Mouse (Mus musculus) MEL (cell line): ENCODE results near the gene Sct.

Source experiments
- CTCF ChIP-seq, 3 experiments: IDR thresholded peaks in 2 of 3; conservative IDR thresholded peaks in 1 of 3; 2 replicates each; pipeline ENCODE4 v1.5.1; 2011 to 2012; ENCODE audit warnings: low read length in 3 of 3, low read depth in 2 of 3, mild to moderate bottlenecking in 2 of 3, improper control_type of control experiment in 1 of 3, inconsistent platforms in 1 of 3, mixed read lengths in 1 of 3, moderate library complexity in 1 of 3; ENCODE audit not compliant: control insufficient read depth in 1 of 3, insufficient read depth in 1 of 3, poor library complexity in 1 of 3, severe bottlenecking in 1 of 3
- EP300 ChIP-seq, 2 experiments: IDR thresholded peaks; 2 replicates each; pipeline ENCODE4 v1.6.1; 2011; ENCODE audit warnings: improper control_type of control experiment in 2 of 2, low read length in 2 of 2, low read depth in 1 of 2, mild to moderate bottlenecking in 1 of 2
- GABPA ChIP-seq: IDR thresholded peaks from 2 replicates; pipeline ENCODE4 v1.6.1; 2012; ENCODE audit warnings: low read depth, mild to moderate bottlenecking, inconsistent platforms, low read length, improper control_type of control experiment, moderate library complexity
- HCFC1 ChIP-seq: IDR thresholded peaks from 2 replicates; pipeline ENCODE4 v1.6.1; 2012; ENCODE audit warnings: low read depth, mild to moderate bottlenecking, inconsistent platforms, low read length, improper control_type of control experiment, moderate library complexity
- MAX ChIP-seq: IDR thresholded peaks from 2 replicates; pipeline ENCODE4 v1.6.1; 2011; ENCODE audit warnings: low read length, improper control_type of control experiment
- MAZ ChIP-seq: IDR thresholded peaks from 2 replicates; pipeline ENCODE4 v1.6.1; 2012; ENCODE audit warnings: low read depth, mild to moderate bottlenecking, inconsistent platforms, low read length, improper control_type of control experiment
- POLR2A ChIP-seq, 2 experiments: IDR thresholded peaks; 2 replicates each; pipeline ENCODE4 v1.6.1; 2011 to 2012; ENCODE audit warnings: low read length in 2 of 2, mild to moderate bottlenecking in 2 of 2, control low read depth in 1 of 2, improper control_type of control experiment in 1 of 2, low read depth in 1 of 2, moderate library complexity in 1 of 2; ENCODE audit not compliant: control insufficient read depth in 1 of 2, insufficient read depth in 1 of 2, poor library complexity in 1 of 2
- POLR2AphosphoS2 ChIP-seq: IDR thresholded peaks from 2 replicates; pipeline ENCODE4 v1.6.1; 2011; ENCODE audit warnings: low read length, improper control_type of control experiment
- USF1 ChIP-seq: IDR thresholded peaks from 2 replicates; pipeline ENCODE4 v1.6.1; 2014; ENCODE audit warnings: low read depth, mild to moderate bottlenecking, inconsistent platforms, low read length, improper control_type of control experiment, moderate library complexity
- ZNF384 ChIP-seq: IDR thresholded peaks from 2 replicates; pipeline ENCODE4 v1.6.1; 2012; ENCODE audit warnings: low read depth, mild to moderate bottlenecking, inconsistent platforms, low read length, improper control_type of control experiment

DNA sequence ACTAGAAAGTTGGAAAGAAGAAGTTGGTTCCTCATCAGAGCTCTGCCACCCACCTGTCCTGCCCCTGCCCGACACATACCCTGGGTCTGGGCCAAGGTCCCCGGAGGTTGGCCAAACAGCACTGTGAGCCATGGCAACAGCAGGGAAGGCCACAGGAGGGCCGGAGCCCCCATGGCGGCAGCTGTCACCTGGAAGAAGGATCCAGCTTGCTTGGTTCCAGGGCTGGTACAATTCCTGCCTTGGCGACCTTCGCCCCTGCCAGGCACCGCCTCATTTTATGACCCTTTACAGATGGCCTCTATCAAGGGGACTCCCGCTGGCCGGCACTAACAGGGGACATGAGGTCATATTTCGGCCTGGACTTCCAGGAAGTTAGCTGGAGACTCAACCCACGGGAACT lies 2.4 kb downstream of the Sct start, which contains the start of gene Cdhr5:
- TF ChIP-seq MAX (no peak), EP300 (IDR thresholded peaks at IDR 0.05; ENCODE audit: low read depth in 1 of 2, low read length in 2 of 2) (no peak), USF1 (no peak), MAZ (no peak), POLR2AphosphoS2 (no peak), CTCF (IDR thresholded peaks at IDR 0.05 in 2 of 3, conservative IDR thresholded peaks at IDR 0.05 in 1 of 3; ENCODE audit: control insufficient read depth in 1 of 3, insufficient read depth in 1 of 3, low read depth in 2 of 3, low read length in 3 of 3, poor library complexity in 1 of 3, severe bottlenecking in 1 of 3) (no peak), POLR2A (IDR thresholded peaks at IDR 0.05; ENCODE audit: control insufficient read depth in 1 of 2, insufficient read depth in 1 of 2, low read depth in 1 of 2, low read length in 2 of 2, poor library complexity in 1 of 2) (no peak), HCFC1 (no peak), GABPA (no peak), ZNF384 (no peak)
